Mouse (Mus musculus): Measurements from ENCODE around the gene Tfeb. TPM values are rescaled to one million over a fixed set of nuclear protein-coding genes. Genes with fewer than 3 reads are reported as not detected.

Tfeb gene
- total RNA-seq, 2 experiments from 2014 or later: 6.7 to 9.4 TPM

DNA sequence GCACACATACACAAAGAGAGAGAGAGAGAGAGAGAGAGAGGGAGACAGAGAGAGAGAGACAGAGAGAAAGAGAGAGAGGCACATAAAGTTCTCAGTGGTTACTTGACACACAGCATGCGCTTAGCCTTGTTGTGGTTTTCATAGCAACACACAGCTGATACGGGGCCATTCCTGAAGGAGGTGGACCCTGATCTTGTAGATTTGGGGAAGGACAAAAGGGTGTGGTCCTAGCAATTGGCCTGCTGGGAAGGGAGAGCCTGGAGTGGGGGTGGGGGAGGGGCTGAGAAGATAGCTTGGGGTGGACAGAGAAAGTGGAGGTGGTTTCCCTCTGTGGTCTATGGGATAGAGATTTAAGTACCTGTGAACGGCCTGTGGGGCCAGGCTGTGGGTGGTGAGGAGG lies 26.8 kb upstream of the Tfeb start:
- no peak for ATAC-seq (replicated peaks; ENCODE audit: low FRiP score, poor library complexity, severe bottlenecking)

DNA sequence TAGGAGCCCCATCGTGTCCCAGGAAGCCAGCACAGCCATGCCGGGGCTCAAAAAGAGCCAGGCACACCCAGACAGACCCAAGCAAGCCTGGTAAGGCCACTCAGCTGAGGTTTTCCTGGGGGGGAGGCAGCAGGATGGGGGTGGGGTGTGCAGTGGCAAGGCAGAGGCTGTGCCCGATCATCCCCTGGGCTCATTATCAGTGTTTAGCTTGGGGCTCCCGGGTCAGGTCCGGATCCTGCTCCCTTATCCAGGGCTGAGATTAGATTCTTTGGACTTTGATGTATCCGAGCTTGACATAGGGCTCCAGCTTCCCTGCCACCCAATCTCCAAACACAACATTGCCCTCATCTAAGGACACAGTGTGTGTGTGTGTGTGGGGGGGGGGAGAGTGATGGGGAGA lies 24.9 kb upstream of the Tfeb start:
- no peak for ATAC-seq (replicated peaks; ENCODE audit: low FRiP score, poor library complexity, severe bottlenecking)

DNA sequence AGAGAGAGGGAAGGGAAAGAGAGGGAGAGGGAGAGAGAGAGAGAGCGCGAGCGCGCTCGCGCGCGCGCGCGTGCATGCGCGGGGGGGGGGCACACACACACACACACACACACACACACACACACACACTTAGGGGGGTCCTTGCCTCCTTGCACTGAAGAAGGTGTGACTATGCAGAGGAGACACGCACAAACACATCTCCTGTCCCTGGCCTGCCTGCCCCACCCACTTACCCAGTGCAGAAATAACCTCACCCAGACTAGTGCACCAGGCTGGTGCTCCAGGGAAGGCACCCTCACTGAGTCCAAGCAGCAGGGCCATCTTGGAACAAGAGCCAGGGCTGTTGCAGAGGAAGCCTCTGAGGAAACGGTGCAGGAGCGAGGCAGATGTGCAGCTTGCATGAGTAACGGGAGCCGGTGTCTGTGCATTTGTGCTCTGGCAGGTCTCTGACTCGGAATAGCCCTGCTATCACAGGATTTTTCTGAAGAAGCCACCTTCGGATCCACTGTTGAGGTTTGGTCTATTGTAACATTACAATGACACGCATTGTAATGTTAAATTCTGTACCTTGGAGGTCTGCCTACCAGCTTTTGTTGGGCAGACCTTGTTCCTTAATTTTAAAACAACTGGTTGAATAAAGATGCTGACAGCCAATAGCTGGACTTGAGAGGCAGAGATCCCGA lies 23.8 kb upstream of the Tfeb start:
- no peak for ATAC-seq (replicated peaks; ENCODE audit: low FRiP score, poor library complexity, severe bottlenecking)

DNA sequence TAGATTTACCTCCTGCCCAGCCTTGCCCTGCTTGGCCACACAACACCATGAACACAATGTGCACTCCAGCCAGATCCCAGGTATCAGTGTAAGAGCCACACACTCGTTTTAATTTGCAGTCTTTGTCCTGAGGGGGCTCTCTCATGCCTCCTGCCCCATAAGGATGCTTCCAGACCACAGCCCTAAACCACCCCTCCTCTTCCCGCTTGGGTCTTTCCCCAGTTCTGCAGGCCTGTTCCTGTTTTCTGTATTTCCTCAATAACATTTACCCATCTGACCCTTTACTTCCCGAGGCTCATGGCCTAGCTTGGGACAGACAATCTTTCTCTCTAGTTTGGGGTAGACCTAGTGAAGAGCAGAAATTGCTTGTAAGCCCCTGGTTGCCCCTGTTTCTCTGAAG lies 21.8 kb upstream of the Tfeb start:
- no peak for ATAC-seq (replicated peaks; ENCODE audit: low FRiP score, poor library complexity, severe bottlenecking)

DNA sequence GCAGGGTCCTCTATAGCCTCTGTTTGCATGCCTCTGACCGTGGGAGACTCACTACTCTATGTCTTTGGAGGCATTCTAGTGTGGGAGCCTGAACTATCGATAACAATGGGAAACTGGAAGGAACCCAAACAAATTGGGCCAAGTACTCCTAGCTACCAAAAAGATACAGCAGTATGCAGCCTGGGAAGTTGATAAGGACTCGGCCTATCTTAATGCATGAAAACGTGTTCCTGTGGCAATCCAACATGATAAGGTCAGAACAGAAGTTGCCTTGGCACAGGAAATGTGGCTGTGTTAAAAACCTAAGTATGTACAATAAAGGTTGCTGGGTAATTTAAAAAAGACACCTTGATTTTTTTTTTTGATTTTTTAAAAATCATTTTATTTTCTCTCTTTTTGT lies 15.6 kb upstream of the Tfeb start:
- ATAC-seq (replicated peaks; ENCODE audit: low FRiP score, poor library complexity, severe bottlenecking): no peak

DNA sequence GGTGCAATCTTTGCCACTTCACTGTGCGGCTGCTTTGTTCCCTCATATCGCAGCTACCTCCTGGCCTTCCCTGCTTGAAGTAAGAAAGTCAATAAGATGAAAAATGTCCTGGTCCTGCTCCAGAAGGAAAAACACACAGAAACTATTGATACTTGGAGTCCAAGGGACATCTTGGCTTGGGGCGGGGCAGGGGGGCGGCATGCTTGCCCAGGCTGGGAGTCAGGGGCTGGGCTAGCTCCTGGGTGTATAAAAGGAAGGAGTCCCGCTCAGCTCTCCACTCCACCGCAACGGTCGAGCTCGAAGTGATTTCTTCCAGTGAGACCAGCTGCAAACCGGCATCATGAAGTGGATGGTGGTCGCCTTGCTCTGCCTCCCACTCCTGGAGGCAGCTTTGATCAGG lies 10.3 kb upstream of the Tfeb start, which contains the start of gene Pgc:
Gene Pgc, plus strand, starts transcription at position 277 of the 400 bp plus-strand sequence.
- ATAC-seq (replicated peaks; ENCODE audit: low FRiP score, poor library complexity, severe bottlenecking): no peak

DNA sequence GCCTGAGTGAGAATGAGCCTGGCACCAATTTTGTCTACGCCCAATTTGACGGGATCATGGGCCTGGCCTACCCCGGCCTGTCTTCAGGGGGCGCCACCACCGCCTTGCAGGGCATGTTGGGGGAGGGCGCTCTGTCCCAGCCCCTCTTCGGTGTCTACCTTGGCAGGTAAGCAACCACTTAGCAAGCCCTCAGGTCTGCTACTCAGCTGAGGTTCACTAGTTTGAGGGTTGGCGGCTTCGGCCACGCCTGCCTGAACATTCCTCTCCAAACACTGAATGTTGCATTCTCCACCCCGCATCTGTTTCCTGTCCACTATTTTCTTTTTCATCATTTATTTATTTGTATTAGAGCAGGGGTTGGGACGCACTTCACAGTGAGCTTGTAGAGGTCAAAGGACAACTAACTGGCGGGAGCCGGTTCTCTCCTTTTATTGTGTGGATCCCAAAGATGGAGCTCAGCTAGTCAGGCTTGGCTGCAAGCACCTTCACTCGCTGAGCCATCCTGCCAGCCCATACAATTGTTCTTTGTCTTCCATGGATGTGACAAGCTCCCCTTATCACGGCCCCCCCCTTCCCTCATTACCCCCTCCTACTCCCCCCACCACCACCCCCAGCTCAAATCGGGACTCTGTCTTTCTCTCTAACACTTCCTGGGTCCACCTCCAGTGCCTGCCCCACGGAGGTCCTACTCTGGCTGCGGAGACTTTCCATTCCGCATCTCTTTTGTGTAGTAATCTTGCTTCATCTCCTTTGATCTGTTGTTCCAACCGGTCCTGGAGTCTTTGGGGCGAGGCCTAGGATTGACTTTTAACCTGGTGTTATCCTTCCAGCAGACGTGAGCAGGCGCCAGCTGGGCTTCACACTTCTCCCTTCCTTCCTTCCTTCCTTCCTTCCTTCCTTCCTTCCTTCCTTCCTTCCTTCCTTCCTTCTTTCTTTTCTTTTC lies 5.9 kb upstream of the Tfeb start:
- no peak for ATAC-seq (replicated peaks; ENCODE audit: low FRiP score, poor library complexity, severe bottlenecking)

DNA sequence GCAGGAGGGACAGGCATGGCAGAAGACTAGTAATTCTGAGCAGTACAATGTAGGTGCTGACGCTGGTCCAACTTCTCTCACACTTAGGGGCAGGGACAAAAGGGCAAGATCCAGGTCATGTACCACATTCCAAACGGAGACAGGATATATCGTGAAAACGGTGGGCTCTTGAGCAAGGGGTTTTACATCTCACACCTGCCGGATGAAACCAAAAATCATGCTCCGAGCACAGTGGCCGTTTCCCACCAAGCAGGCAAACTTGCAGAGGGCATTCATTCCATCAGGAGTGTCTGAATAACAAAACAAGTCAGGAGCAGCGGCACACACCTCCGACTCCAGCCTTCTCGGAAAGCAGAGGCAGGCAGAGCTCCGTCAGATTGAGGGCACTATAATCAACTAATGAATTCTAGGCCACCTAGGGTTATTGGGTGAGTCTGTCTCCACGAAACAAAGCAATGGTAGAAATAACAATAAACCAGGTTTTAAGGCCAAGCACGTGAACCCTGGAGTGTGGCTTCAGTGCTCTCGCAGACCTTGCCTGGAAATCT lies 1.2 kb upstream of the Tfeb start:
- ATAC-seq (replicated peaks; ENCODE audit: low FRiP score, poor library complexity, severe bottlenecking): no peak

DNA sequence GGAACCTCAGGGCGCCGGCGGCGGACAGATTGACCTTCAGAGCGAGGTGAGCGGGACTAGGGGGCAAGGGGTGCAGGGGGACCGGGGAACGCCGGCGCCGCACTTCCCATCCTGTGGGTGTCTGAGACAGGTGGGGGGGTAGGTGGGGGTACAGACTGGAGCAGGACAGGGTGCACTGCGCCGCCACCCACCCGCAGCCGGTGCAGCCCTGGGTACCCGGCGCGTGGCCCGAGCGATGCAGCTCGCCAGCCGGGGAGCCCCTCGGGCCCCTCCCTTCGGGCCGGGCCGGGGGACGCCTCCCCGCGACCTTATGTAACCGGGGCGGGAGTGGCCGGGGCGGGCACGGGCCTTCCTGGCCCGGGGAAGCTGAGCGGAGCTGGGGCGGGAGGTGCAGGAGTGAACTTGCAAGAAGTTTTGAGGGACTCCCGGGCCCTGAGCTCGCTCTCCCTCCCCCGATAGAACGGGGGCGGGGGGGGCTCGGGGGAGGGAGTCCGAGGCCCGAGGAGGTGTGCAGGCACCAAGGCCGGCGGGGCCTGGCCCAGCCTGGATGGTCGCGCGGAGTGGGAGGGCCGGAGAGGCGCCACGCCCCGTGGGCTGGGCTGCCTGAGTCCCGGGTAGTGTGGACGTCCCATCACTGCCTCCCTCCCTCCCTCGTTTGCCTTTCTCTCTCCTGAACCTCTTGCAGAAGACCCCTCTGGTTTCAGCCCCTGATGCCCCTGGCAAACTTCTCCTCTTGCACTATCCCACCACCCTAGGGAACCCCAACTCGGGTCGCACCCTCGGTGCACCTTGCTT lies 638 bp downstream of the Tfeb start:
- ATAC-seq (replicated peaks; ENCODE audit: low FRiP score, poor library complexity, severe bottlenecking): peak; percentile 56

DNA sequence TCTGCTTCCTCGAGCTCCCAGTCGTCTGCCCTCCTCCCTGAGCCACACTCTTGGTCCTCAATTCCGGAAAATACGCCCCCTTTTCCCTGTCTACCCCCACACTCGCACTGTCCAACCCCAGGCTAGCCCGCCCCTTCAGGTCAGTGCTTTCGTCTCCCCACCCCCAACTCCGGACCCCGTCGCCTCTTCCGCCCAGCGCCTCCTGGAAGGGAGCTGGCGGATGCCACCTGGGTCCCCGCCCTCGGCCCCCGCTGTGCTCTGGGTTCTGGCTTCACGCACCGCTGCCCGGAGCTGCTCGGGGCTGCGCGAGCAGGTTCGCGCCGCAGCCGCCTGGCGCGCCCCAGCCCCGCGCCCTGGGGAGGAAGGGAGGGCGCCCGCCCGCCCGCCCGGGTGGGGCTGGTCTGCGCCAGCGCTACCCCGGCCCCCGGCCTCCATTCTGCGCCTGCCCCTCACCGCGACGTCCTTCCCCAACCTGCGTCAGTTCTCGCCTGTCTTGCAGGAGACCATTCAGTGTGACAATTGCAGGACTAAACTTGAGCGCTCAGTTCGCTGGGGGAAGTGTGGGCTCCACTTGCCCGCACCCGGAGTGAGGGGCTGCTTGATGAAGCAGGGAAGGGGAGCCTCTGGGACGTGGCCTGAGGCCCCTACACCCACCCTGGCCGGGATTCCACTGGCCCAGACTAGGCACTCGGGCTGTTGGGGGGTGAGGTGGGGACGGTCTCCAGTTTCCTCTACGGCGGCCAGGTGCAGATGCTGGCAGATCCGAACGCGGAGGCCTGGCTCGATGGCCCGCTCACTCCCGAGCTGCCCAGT lies 1.4 kb downstream of the Tfeb start:
- 0 out of 2 replicates have a peak, but pooled peaks have one; percentile 5 for ATAC-seq (replicated peaks; ENCODE audit: low FRiP score, poor library complexity, severe bottlenecking)

DNA sequence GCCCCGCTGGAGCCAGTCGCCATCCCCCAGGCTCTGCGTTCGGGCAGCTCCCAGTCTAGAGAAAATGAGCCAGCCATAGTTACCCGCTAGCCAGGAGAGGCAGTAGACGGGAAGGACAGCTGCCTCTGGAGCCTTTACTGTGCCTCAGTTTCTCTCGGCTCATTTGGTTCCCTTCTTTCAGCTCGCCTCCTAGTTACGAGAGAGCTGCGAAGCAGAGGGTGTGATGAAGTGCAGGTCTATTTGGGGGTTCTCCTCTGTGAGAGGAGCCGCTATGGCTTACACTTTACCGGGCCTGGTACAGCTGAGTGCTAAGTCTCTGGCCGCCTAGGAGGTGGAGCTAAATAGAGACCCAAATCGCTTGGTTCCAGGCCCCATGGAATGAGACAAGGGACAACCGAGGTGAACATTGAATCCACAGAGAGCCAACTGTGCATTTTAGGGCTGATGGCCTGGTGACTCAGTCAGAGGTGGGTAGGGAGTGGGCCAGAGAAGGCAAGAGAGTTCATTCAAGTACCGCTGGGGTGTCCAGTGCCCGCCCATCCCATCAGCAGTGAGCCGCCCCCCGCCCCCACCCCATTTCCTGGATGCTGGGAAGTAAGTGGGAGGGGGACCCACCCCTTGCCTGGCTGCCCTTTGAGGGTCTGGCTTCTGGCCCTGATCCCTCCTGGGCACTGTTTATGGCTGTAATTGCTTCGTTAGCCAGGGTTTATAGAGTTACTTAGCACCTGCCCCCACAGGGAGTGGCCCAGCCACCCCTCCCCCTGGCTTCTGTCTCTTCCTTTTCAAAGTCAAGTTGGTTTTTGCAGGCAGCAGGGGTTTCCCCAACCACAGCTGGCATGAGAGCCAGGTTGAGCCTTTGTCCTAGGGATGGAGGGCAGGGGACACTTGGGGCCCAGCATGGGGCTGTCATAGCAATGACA lies 2.3 kb downstream of the Tfeb start:
- no peak for ATAC-seq (replicated peaks; ENCODE audit: low FRiP score, poor library complexity, severe bottlenecking)

DNA sequence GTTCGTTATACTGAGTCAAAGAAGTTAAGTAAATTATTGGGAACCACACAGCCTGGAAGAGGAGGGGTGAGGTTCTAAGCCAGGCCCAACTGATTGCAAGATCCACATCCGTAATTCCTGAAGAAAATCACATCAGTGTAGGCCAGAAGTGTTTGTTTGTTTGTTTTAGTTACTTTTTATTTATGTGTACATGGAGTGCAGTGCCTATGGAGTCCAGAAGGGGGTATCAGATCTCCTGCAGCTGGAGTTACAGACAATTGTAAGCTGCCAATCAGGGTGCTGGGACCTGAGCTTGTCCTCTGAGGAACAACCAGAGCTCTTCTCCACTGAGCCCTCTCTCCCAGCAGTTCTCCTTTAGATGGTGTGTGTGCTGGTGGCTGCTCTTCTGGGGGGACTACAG lies 3.4 kb downstream of the Tfeb start:
- ATAC-seq (replicated peaks; ENCODE audit: low FRiP score, poor library complexity, severe bottlenecking): no peak

DNA sequence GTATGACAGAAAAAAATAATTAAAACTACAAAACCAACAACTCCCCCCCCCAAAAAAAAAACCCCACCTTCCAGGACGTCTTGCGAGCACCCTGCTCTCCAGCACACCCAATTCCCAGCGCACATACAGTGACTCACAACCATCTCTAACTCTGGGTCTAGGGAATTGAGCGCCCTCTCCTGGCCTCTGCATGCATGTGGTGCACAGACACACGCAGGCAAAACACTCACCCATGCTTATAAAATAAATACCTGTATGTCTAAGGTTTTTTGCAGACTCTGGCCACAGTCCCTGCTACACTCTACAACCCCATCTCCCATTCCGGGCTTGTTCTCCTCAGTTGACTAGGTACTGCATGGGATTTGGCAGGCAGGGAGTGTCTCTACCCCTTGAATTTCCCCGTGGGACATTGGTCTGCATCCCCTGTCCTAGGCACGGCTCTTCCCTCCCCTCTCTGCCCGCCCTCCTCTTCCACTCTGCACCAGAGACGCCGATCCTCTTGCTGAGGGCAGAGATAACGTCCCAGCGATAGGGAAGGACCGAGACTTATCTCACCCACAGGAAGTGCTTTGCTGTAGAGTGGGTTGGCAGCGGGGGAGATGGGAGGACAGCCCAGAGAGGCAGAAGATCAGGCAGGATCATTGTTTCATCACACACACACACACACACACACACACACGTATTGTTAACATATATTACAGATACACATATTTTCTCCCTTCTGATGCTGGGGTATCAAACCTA lies 6.3 kb downstream of the Tfeb start:
- ATAC-seq (replicated peaks; ENCODE audit: low FRiP score, poor library complexity, severe bottlenecking): no peak

DNA sequence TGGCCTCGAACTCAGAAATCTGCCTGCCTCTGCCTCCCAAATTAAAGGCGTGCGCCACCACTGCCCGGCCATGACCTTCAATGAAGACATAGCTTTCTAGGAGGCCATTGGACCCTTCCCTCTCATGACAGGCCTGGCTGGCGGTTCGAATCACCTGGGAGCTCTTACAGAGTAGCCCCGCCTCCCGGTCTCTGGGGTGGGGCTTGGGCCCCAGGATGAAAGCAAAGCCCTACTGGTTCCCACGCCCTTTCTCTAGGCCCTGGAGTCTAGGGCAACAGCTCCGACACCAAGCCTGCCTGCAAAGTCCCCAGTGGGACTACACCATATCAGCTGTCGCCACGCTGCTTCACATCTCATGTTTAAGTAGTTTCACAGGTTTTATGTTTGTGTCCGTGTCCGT lies 7.3 kb downstream of the Tfeb start:
- ATAC-seq (replicated peaks; ENCODE audit: low FRiP score, poor library complexity, severe bottlenecking): no peak

DNA sequence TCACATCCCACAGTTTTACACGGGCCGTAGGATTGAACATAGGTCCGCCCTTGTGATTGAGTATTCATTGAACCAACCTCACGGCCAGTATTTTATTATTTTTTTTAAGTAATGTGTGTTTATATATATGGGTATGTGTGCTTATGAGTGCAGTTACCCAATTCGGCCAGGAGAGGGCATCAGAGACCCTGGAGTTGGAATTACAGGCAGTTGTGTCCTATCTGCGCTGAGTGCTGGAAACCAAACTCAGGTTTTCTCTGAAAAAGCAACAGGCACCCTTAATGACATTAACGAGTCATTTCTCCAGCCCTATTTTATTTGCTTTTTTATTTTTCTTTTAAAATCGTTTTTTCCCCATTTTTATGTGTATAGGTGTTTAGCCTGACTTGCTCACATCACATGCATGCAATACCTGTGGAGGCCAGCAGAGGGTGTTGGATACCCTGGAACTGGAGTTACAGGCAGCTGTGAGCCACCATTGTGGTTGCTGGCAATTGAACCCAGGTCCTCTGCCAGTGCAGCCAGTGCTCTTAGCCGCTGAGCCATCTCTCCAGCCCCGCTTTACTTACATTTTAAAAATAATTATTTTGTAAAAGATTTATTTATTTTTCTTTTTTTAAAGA lies 8.0 kb downstream of the Tfeb start:
- ATAC-seq (replicated peaks; ENCODE audit: low FRiP score, poor library complexity, severe bottlenecking): no peak

DNA sequence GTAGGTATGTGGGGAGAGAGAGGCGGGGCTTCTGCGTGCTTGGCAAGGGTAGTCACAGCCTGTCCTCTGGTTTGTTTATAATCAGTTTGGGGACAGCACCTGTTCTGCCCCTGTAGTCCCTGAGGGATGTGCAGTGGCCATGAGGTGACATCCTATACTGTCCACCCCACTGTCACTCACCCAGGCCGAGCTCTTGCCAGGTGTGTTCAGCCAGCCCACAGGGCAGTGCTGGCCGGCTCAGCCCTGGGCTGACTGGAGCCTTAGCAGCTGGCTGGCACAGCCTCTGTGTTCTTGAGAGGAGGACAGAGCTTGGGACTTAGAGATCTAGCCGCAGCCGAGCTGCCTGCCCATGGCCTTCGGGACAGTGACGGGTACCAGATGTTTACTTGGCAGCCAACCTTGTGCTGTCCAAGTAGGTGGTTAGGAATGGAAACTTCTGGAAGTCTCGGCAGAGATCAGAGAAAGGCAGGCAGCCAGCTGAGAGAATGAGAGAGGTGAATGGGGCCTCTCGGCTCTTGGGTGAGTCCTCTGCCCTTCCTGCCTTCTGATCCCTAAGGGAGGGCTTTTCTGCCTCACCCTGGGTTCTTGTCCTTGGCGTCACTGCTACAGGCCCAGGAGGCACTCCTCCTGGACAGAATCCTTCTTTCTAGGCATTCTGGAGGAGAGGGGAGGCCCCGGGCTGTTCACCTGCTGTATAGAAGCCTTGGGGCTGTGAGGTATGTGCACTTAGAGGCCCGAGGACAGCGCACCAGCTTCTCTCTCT lies 12.1 kb downstream of the Tfeb start:
- no peak for ATAC-seq (replicated peaks; ENCODE audit: low FRiP score, poor library complexity, severe bottlenecking)

Measured in erythroblast, adult 5-6 weeks (primary cell).